Mouse (Mus musculus) lung, adult 2 months (tissue): ENCODE data around the gene Stradb.

Experiments
- CTCF ChIP-seq: fragments of 200-500 bp; IDR thresholded peaks from 2 replicates; pipeline ENCODE4 v1.5.1; 2011; ENCODE audit warnings: mild to moderate bottlenecking, low read length, control low read depth; ENCODE audit not compliant: insufficient read depth
- POLR2A ChIP-seq: fragments of 200-500 bp; IDR thresholded peaks from 2 replicates; pipeline ENCODE4 v1.6.1; 2011; ENCODE audit warnings: low read depth, mild to moderate bottlenecking, control low read depth, low read length, borderline replicate concordance; ENCODE audit errors: extremely low read depth

DNA sequence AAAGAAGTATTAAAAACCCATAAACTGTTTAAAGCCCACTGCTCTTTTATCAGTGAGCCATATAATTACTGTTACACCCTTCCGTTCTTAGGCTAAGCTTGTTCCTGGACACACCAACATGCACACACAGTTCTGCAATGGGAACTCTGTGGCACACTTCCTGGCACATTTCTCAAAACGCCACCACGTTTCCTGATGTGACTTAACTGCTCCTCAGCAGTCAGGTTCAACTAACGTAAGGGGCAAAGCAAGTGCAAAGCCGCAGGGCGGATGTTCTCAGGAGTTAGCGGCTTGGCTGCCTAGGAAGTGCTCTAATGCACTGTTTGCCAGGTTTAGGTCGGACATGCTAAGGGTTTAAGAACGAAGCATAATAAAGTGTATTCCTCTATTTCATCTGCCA is 17.1 kb upstream of the Stradb start:
- TF ChIP-seq POLR2A = 0 out of 2 replicates have a peak, but pooled peaks have one; percentile 12
- TF ChIP-seq CTCF = no peak
